Mouse (Mus musculus): Measurements from ENCODE around the gene Tmem108.

Gene Tmem108

DNA sequence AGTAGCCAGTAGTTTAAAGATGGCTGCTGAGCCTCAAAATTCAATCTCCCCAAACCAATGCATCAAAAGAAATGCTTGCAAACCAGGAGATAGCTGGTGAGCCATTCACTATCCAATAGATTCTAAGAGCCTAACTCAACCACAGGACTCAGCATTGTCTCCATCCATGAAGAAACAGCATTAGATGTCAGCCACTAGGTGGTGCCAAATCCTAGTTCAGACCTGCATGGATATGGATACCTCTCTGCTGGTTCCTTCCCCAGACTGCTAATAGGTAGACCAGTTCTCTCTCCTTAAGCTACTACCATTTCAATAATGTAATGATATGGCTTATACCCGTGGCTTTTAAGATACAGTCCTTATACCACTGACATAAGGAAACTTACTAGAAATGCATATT is 137.0 kb downstream of the Tmem108 start:
- peak; percentile 84 to 85 for DNase-seq

DNA sequence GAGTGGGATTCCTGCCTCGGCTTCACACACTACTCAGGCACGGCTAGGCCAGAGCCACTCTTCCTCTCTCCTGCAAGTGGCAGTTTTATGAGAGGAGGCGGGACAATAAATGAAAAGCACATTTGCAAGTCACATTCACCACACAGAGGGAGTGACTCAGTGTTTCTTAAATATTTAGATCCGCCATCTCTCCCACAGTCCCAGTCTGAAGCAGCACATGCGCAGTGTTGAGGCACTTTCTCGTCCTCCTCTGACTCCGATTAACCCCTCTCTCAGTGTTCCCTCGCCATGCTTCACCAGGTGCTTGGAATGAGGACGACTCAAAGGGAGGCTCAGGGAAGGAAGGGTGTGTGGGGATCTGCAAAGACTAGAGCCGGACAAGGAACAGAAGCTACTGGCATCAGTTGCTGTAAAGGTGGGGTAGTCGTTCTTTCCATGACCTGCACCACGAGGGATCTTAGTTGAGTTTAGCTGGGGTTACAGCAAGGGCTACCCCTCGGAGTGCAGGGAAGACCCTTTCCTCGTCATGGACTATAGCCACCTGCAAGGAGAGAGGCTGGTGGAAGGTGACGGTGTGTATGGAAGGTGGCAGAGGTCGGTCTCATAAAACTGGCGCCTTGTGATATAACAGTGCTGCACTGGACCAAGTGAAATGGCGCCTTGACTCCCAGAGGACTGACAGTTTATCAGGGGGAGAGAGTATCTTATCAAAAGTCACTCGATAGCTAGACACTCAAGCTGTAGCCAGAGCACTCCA is 137.9 kb downstream of the Tmem108 start:
- no peak for DNase-seq

DNA sequence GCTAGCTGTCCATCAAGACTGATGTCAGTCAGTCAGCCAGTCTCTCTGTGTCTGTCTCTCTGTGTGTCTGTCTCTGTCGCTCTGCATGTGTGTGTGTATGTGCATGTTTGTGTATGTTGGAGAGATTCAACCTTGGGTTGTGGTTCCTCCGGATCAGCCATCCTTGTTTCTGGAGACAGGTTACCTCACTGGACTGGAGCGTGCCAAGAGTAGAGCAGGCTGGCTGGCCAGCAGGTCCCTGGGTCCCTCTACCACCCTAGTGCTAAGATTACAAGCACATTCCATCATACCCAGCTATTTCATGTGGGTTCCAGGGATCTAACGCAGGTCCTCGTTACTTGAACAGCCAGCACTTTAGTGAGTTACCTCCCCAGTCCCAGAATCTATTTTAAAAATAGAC is 138.6 kb downstream of the Tmem108 start:
- no peak for DNase-seq

DNA sequence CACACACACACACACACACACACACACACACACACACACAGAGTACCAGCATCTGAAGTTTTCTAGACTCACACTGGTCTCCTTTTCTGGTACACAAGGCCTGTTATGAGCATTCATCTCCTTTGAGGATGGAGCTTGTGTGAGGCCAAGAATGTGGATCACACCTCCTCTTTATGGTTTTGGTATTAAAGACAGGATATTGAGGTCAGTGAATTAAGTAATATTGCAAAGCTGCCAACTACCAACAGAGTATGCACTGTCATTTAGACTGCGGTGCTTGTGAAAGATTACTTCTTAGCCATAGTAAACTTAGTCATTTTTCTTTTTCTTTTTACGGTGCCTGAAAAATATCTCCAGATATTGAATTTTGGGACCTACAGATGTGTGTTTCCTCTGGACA is 139.8 kb downstream of the Tmem108 start:
- no peak for DNase-seq

DNA sequence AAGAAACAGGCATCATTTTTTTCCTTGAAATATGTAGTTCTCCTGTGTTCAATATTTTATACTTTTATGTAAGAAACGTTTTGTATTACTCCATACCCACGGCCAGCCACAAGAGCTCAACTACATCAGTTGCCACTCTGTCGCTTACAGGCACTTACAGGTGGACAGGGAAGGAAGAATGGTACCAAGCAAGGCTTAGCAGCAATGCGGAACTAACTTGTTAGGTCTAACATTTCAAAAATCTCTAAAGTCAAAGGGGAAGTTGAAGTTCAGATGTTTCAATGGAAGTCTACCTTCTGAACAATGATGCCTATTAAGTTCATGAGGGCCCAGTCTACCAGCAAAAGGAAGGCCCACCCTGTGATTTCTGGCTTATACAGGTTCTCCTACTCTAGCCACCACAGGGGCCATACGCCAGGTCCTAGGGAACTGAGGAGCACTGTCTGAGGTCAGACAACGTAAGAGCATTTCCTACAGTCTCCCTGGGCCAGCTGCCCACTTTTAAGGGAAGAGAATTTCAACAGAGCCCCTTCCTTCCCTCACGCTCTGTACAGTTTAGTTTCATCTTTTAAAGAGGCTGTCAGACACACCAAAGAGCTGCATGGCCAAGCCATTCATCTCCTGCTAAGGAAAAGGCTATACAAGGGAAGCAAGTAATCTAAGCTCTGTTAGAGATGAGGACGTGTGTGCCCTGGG is 141.0 kb downstream of the Tmem108 start:
- no peak for DNase-seq

DNA sequence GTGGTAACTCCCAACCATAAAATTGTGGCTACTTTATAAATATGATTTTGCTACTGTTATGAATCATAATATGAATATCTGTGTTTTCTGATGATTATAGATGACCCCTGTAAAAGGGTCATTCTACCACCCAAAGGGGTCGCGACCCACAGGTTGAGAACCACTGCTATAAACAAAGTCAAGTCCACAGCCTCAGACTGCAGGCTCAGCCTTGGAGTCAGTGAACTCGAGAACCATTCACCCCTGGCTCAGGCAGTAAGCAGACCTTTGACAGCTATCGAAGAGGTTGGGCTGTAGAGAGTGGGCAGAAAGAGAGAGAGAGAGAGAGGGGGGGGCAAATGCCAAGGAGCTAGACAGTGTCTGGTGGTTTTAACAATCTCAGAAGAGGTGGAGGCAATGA is 147.4 kb downstream of the Tmem108 start:
- DNase-seq, result no peak

DNA sequence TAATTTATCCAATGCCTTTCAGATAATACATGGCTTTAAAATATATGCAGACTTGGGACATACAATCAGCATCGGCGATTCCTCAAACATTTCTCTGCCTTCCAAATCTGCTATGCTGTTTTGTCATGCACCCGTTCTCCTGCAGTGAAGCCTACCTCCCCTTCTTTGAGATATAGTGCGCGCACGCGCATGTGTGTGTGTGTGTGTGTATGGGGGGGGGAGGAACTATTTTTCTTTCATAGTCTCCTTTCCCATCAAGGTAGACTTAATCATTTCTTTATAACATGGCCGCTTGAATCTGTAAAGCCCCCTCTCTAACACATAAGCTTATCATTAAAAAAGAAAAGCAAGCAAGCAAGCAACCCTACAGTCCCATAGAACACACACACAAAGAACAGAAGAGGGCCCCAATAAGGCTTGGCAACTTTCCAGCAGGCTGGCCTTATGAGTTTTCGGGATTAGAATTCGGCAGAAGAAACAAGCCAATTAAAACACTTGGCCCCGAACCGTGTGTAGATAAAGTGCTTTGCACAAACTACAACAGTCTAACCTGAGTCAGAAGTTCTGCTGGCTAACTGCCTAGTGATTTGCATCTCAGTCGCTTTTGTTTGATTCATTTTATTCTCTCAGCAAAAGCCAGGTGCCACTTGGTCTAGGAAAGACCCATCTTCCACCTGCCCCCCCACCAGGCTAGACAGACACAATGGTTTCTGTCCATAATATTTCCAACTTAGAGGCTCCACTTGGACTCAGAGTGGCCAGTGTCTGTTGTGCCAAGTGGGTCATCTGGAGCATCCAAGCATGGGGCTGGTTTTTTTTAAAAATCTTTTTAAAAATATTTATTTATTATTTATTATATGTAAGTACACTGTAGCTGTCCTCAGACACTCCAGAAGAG is 153.2 kb downstream of the Tmem108 start:
- DNase-seq, result no peak

DNA sequence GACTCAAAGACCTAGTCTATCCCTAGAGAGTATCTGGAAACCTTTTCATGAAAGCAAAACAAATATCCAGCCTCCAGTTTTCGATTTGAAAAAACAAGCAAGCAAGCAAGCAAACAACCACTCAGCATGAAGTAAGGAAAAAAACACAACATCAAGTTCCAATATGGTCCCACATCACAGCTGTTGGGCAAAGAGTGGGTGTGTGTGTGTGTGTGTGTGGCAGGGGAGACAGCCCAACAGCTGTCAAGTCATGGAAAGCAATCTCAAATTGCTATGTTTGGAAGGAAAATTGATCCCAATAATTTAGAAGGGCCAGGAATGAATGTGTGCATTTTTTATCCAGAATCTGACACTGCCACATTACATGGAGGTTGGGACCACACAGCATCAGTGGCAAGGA is 155.6 kb downstream of the Tmem108 start:
- DNase-seq, result no peak

DNA sequence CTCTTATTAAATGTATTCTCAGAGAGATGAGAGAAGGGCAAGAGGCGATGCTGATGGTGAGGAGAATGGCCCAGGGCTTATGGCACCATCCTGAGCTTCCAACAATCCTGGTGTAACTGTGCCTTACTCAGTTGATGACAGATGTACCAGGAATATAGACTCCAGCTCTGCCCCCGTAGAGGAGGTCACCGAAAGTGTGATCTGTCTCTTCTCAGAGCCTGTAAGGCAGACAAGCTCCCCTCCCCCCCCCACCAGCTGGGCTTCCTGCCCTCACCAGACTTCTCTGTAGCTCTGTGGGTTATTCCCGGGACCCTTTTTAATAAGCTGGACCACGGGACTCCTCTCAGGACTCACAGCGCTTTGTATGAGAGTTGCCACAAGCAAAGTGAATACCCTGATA is 157.8 kb downstream of the Tmem108 start:
- DNase-seq, result no peak

DNA sequence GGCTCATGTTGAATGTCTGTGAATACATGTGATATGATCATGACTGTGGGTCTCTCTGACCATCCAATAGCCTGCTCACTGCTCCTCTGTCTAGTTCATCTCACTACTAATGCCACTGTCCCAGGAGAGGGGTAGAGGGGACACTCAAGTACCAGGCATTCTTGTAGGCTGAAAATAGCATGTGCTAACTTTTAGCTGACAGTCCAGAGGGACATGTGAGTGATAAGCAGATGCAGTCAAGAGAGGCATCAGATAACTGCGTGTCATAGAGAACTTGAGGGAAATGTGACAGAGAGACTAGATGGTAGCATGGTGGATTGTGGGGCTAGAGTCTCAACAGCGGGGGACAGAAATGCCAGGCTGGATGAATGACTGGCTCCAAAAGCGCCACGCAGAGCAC is 159.8 kb downstream of the Tmem108 start:
- DNase-seq, result no peak

DNA sequence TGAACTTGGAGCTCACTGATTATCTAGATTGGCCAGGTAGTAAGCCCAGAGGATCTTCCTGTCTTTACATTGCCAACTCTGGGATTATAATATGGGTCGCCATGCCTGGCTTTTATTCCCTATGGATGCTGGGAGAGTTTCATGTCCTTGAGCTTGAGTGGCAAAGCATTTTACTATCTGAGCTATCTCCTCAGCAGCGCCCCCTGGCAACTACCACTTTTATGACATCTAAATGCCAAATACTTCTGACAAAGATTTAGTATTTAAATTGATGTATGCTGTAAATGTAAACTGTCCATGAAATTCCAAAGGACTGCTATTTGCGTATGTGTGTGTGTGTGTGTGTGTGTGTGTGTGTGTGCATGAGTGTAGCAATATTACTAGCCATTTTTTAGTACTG is 160.8 kb downstream of the Tmem108 start:
- peak; percentile 41 to 64 for DNase-seq

DNA sequence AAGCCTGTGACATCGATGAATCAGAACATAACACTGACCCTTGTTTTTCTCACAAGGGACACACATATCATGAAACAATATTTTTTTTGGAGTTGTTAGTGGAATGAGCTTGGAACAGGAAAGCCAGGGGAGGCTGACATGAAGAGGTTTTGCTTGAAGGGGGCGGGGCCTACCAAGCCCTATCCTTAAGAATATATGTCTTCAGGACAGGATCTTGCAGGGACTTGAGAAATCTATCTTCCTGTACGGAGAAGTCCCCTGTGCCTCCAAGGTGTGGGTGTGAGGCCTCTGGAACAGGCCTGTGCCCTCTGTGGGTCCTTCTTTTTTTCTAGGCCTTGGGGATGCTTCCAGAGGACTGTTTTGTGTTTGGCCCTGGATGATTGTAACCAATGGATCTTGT is 161.7 kb downstream of the Tmem108 start:
- DNase-seq, result no peak

DNA sequence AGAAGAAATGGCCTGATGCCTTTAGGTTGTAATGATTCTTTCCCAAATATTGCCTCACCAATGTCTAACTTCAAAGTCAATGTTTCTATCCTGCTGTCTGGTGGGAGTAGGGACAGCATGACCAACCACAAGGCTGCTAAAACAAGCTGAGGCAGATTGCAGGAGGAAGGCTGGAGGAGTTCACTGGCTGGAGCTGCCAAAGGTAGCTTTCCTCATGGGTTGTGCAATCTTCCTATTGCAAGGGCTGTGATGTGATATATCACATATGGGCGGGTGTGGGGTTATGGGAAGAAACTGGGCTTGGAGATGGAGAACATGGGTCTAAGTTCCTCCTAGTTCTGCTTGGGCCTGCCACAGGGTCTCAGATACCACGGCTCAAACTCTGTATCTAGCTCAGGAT is 163.8 kb downstream of the Tmem108 start:
- DNase-seq, result no peak

DNA sequence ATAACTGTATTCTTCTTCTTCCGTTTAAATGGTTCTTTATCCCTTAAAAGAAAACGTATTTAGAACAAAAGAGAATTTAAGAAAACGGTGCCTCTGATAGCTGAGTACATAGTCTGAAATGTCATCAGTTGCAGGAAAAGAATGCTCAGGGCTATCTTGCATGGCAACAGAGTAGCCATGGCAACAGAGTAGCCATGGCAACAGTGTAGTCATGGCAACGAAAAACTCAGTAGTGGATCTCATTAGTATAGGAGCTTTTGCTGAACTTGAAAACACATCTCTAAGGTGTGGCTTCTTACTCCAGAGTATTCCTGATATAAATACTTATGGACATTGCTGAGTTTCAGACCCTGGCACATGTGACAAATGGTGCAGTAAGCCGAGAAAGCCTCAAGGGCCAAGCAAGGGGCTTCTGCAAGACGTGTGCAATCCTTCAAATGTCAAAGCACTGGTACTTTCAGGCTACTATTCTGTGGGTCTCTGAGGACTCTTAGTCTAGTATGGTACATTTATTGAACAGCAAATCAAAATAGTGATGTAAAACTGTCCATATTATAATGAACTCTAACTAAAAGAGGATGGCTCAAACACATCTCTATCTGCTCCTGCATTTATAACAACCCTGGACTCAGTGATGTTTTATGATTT is 166.3 kb downstream of the Tmem108 start:
- peak; percentile 76 to 80 for DNase-seq

DNA sequence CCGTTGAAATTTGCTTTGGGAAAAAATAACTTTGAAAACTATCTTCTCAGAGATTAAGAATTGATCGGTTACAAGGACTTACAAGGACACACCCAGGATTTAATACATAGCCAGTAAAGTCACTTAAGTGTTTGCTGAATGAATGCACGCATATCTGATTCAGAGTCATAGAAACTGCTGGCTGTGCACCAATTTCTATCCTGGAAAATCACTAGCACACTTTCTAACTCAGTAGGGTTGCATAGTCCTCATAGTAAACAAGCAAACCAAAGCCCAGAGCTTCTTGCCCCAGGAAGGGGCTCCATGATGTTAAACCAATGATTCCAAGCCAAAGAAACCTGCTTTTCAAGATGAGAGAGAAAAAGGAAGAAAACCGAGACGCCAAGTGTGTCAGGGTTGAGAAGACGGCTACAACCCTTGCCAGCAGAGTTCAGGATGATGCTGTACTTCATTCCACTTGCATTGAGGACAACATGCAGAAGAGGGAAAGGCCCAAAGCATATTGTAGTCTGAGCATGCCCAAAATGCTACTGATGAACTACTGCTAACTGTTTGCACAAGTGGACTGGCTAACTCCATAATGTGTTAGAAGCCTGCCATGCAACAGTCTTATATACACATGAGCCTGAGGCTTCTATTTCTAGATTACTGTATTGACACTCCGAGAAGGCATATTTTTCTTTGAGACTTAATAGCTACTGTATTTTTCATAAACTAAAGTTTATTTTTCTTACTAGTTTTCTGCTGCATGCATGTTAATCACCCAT is 167.0 kb downstream of the Tmem108 start:
- no peak for DNase-seq

DNA sequence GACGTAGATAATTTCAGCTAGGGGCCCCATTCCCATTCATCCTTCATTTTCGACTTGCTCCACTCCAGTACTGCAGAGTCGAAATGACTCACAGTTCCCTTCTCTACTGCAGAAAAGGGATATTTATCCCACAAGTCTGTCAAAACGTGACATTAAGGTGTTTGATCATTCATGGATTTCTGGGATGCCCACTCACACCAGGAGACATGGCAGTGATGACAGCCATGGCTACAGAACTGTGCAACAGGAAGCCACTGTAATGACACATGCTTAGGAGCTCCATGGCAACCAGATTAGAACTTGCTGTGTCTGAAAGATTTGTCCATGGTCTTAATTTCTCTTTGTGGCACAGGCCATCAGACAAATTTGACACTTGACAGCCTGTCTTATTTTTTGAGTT is 168.6 kb downstream of the Tmem108 start:
- no peak for DNase-seq

DNA sequence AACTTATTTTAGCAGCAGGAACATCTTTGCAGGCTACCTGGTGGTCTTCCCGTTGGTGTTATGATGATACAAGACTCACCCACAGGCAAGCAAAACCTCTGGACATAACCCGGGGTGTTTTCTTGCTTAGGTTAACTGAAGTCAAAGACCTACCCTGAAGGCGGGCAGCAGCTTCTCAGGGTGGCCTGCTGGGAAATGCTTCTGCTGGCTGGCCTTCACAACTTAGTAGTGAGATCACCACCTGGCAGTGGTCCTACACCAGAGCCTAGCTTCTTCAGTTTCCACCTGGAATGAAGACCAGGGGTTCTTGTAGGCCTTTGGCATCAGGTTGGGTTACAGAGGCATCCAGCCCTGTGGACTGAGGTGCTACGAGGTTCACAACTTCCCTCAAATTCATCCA is 169.7 kb downstream of the Tmem108 start:
- no peak for DNase-seq

DNA sequence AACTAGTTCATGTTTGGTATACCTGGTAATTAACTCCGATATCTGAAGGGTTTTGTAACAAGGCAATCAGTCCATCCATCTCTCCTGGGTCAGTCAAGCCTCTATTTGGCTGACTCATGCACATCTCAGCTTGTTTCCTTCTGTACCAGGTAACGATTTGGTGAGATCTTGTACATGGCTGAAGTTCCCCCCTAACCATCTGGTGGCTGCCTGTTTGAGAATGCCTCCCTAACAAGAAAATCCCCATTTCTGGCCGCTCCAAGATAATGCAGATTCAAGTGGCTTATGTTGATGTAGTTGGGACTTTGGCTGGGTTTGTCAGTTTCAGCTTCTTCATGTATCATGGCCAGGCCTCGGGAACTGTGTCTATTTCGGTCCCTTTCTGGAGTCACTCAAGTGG is 170.8 kb downstream of the Tmem108 start:
- DNase-seq, result peak in 1 of 2 experiments; percentile 44

DNA sequence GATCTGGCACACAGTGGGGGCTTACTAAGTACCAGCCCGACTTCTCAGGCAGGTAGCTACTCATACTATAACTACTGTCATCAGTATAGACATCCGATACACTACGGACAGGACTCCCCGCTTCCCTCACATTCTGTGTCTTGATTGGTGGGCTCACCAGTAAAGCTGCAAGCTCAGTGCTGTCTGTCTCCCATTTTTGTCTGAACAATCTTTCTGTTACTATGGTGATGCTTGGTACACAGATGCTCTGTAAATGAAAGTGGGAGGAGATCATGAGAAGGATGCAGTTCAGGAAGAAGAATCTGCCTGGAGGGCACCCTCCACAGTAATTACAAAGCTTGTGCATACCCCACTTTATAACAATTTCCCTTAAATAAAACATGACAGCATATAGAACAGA is 176.8 kb downstream of the Tmem108 start:
- no peak for DNase-seq

DNA sequence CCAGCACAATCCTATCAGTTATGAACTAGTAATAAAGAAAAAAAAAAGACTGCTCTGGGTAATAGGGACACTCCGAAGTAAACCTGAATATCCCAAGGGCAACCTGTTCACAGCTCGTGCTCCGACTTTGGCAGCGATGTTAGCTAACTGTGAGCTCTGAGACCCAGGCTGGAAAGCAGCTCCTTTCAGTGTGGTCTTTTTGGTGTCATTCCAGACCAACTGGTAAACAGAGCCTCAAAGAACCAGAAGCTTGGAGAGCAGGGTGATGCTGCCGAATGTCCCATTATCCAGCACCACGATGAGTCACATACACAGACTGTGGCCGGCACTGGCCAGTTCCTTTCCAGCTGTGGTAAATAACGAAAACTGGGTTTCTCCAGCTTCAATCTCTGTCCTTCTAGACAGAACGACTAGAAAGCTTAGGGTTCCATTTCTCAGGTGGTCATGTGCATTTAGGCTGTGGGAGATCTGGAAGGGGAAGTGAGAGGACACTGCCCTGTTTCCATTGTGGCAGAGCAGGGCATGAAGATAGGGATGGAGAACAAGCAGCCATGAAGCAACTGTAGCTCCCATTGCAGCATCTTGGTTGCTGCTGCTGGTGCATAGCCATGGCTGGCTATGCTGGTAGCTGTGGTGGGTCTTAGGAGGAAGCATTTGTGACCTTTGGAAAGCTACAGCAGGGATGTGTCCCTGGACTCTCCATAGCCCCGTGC is 179.2 kb downstream of the Tmem108 start:
- peak in 1 of 2 experiments; percentile 56 for DNase-seq

DNA sequence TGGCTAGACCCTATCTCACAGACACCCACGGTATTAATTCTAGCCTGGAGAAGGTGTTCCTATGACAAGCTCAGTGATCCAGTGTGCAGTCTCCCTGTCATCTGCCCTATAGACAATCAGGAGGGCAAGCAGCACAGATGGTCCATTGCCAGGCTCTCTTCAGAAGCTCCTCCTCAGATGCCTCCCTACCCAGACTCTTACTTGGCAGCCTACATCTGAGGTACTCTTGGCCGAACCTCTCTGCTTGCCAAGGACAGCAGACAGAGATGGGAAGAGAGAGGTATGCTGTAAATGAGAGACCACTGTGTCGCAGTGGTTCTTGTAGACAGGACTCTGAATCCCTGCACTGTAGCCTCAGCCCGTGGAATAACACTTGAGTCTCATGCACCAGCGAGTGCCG is 181.0 kb downstream of the Tmem108 start:
- DNase-seq, result peak; percentile 73 to 79

DNA sequence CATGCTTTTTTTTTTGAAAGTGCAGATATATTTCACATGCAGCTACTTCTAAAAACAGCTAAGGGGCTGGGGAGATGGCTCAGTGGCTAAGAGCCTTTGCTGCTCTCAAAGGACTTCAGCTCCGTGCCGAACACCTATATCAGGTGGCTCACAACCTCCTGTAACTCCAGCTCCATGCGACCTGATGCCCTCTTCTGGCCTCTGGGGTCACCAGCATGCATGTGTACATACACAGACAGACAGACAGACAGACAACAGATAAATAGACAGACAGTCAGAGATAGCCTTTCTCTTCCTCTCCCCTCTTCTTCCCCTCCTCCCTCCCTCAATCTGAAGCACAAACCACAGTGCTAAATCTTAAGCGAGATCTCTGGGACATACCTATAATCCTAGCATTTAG is 181.5 kb downstream of the Tmem108 start:
- no peak for DNase-seq

Measured in cerebellum, postnatal 14 days (tissue).